Mouse (Mus musculus) kidney, embryonic 15.5 days (tissue): ENCODE results near the gene Lhx3. TPM values are rescaled to one million over a fixed set of nuclear protein-coding genes. Genes with fewer than 3 reads are reported as not detected.
A peak's percentile ranks its signal among the peaks of the same experiment; 100 is the strongest.

Experiments
- ATAC-seq: fragments of 200-750 bp; cut with Nextera tagmentation; replicated peaks from 2 replicates; pipeline ENCODE4 v1.8.0; 2017; ENCODE audit warnings: moderate TSS enrichment; ENCODE audit not compliant: low FRiP score
- H3K27ac ChIP-seq: fragments of 300-500 bp; sonication (generic); 2 replicates; pipeline ENCODE4 v1.5.1; 2015; ENCODE audit warnings: mild to moderate bottlenecking, inconsistent platforms
- H3K27me3 ChIP-seq: fragments of 300-500 bp; sonication (generic); 2 replicates; pipeline ENCODE4 v1.6.1; 2015; ENCODE audit warnings: inconsistent platforms
- H3K36me3 ChIP-seq: fragments of 300-500 bp; sonication (generic); 2 replicates; pipeline ENCODE4 v1.6.1; 2015; ENCODE audit warnings: inconsistent platforms
- H3K4me1 ChIP-seq: fragments of 300-500 bp; sonication (generic); 2 replicates; pipeline ENCODE4 v1.6.1; 2015; ENCODE audit warnings: inconsistent platforms
- H3K4me2 ChIP-seq: fragments of 300-500 bp; sonication (generic); 2 replicates; pipeline ENCODE4 v1.6.1; 2015; ENCODE audit warnings: moderate library complexity, mild to moderate bottlenecking, inconsistent platforms
- H3K4me3 ChIP-seq: fragments of 300-500 bp; sonication (generic); replicated peaks from 2 replicates; pipeline ENCODE4 v1.5.1; 2015; ENCODE audit warnings: mild to moderate bottlenecking, inconsistent platforms
- H3K9ac ChIP-seq: fragments of 300-500 bp; sonication (generic); 2 replicates; pipeline ENCODE4 v1.6.1; 2015; ENCODE audit warnings: mild to moderate bottlenecking, inconsistent platforms
- H3K9me3 ChIP-seq: fragments of 300-500 bp; sonication (generic); replicated peaks from 2 replicates; pipeline ENCODE4 v1.6.1; 2016; ENCODE audit warnings: inconsistent platforms
- WGBS: fragments of 180-500 bp; shearing (Covaris S2); methylation state at CpG from one replicate; pipeline ENCODE4 v1.1.7; 2015; ENCODE audit warnings: mixed read lengths; 5-methylcytosine and 5-hydroxymethylcytosine counted together
- polyA plus RNA-seq: library from polyadenylated mRNA; unstranded; fragments of >200 nt; fragmentation: Nextera tagmentation; extraction: Ambion mirVana; gene quantifications from 2 replicates; pipeline ENCODE4 v1.2.1, GENCODE M21; 2015

Gene Lhx3
- polyA plus RNA-seq, 1 experiment from 2014 or later: not detected

DNA sequence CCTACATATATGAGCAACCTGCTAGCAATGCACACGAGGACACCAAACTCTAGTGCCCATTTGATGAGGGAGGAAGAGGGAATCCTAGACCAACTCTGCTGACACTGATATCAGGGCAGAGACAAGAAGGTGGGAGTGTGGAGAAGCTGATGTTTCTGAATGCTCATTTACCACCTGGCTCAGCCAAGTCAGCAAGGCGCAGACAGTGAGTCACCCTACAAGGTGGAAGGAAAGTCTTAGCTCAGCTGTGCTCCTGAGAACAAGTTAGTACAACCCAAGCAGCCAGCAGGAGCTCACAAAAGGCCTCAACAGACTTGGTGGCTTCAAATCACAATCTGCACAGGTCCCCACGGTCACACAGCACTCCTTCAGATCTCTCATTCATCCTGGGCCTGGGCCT, 23.3 kb upstream of the Lhx3 start:
- Histone ChIP-seq H3K4me3 (no peak overlapping the region), H3K4me1 (peaks cover 6% of the 10 kb centered on the region), H3K36me3 (no peaks in the 10 kb centered on the region), H3K9ac (no peak overlapping the region), H3K9me3 (no peaks in the 10 kb centered on the region), H3K27ac (no peak overlapping the region), H3K27me3 (no peaks in the 10 kb centered on the region), H3K4me2 (no peak overlapping the region)
- ATAC-seq: no peak
- WGBS: 69% methylated on average over 3 of the region's 3 CpGs

DNA sequence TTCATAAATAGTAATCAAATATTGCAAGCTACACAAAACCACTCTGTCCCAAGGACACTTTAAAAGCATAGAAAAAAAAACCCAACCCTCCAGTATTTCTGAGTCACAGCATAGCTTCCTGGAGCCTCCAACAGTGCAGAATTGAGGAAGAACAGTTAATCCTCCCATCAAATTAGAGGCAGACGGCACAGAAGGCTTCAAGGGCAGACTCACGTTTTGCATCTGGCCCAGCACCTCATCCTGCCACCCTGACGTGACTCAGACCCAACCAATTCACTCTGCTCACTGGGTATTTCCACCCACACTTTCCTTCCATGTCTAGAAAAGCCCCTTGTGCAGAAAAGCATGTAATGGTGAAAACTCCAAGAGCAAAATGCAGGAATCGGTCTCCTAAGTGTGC, 22.2 kb upstream of the Lhx3 start:
- WGBS: 60% methylated on average over 4 of the region's 4 CpGs
- Histone ChIP-seq H3K36me3 (no peaks in the 10 kb centered on the region), H3K27ac (no peak overlapping the region), H3K4me3 (no peak overlapping the region), H3K4me1 (no peaks in the 10 kb centered on the region), H3K9ac (no peak overlapping the region), H3K9me3 (no peaks in the 10 kb centered on the region), H3K27me3 (no peaks in the 10 kb centered on the region), H3K4me2 (no peak overlapping the region)
- ATAC-seq: no peak

DNA sequence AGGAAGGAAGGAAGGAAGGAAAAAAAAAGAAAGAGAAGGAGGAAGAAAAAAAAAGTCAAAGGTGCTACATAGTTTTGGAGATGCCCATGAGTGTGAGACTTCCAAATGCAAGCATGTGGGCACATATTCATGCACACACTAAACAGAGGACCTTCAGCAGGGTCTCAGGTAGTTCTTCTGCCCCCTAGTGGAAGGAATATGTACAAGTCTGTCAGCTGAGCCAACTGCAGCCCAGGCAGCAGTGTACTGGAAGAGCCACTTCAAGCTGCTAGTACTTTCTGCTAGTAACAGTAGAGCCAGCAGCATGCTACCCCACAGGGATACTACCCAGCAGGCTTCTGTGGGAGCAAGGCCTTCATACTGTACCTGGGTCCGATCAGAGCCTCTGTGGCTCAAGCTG, 19.7 kb upstream of the Lhx3 start:
- no peaks in the 10 kb centered on the region for H3K4me1 ChIP-seq
- peak; percentile 66 for ATAC-seq
- peaks cover 20% of the 10 kb centered on the region for H3K36me3 ChIP-seq
- H3K4me2 ChIP-seq: no peak overlapping the region
- no peak overlapping the region for H3K9ac ChIP-seq
- H3K27me3 ChIP-seq: no peaks in the 10 kb centered on the region
- WGBS: 66% methylated on average over 1 of the region's 1 CpGs
- H3K27ac ChIP-seq: no peak overlapping the region
- H3K9me3 ChIP-seq: no peaks in the 10 kb centered on the region
- H3K4me3 ChIP-seq: no peak overlapping the region

DNA sequence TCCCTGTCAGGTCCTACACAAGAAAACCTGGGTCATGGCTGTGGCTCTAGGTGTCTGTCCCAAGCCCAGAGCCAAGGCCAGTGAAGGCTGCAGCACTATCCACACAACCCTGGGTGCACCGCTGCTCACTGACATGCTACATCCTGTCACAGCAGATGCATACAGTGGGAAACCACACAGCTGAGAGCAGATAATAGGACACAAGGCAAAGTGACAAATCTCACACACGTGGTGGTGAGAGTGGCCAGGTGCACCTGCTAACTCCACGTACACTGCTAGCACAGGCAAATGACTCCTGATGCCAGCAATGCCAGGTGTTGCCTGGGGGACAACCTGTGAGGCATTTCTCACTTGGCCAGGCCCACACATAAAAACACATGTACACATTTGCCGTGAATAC, 17.2 kb upstream of the Lhx3 start:
- H3K36me3 ChIP-seq: peaks cover 42% of the 10 kb centered on the region
- no peak overlapping the region for H3K9ac ChIP-seq
- H3K4me1 ChIP-seq: no peaks in the 10 kb centered on the region
- H3K9me3 ChIP-seq: no peaks in the 10 kb centered on the region
- no peak for ATAC-seq
- H3K27ac ChIP-seq: no peak overlapping the region
- WGBS: 89% methylated on average over 4 of the region's 4 CpGs
- no peak overlapping the region for H3K4me3 ChIP-seq
- H3K27me3 ChIP-seq: no peaks in the 10 kb centered on the region
- H3K4me2 ChIP-seq: no peak overlapping the region

DNA sequence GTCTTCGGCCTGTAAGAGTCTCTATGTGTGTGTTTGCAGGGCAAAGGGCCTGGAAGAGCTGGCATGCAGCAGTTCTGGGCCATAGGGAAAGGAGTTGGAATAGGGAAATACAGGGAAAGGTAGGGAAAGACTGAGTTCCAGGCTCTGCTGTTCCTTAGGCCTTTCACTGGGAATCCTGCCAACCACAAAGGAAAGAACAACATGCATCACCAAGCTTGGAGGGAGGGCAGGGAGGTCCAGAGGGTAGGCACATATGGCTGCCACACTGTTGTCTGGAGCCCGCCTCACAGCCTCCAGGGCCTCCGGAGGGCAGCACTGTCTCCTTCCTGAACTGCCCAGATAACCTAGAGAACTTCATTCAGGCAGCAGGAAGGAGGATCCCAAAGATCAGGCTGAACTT, 15.9 kb upstream of the Lhx3 start:
- 92% methylated on average over 3 of the region's 3 CpGs for WGBS
- Histone ChIP-seq H3K4me2 (no peak overlapping the region), H3K27ac (no peak overlapping the region), H3K27me3 (no peaks in the 10 kb centered on the region), H3K36me3 (peaks cover 55% of the 10 kb centered on the region), H3K4me1 (no peaks in the 10 kb centered on the region), H3K4me3 (no peak overlapping the region), H3K9ac (no peak overlapping the region), H3K9me3 (no peaks in the 10 kb centered on the region)
- no peak for ATAC-seq

DNA sequence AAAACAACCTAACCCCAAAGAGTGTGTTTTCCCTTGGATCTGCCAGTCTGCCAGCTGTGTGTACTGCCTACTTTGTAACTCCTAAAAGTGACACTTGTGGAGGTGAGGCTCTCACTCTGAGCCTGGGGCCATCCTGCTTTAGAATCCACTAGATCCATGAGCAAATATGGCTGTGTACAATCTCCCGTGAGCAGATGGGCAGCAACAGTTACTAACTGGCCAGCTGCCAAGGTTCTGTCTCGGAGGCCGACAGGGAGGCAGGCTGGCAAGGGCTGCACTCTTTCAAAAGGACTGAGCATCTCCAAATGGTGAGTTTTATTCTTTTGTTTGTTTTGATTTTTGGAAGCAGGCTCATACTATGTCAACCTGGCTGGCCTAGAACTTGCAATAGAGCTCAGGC, 6.4 kb upstream of the Lhx3 start:
- 44% methylated on average over 3 of the region's 3 CpGs for WGBS
- Histone ChIP-seq H3K36me3 (peaks cover 71% of the 10 kb centered on the region), H3K4me2 (no peak overlapping the region), H3K9ac (no peak overlapping the region), H3K4me1 (no peaks in the 10 kb centered on the region), H3K27me3 (no peaks in the 10 kb centered on the region), H3K9me3 (no peaks in the 10 kb centered on the region), H3K4me3 (no peak overlapping the region), H3K27ac (no peak overlapping the region)
- no peak for ATAC-seq

DNA sequence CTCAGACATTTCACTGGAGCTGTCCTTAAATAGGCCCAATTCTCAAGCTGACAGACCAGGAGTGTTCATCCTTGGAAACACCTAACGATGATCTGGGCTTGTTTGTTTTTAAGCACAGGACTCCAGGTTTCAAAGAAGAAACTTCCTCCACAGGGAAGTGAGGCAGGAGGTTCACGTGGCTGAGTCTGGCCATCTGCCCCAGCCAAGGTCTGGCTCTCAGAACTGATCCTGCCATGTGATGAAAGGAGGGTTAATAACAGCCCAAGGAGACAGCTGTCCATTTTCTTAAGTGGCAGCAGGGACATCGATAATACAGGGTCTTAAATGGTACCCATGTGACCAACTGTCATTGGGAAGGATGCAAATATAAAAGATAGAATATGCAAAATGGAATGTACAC, 1.5 kb upstream of the Lhx3 start:
- WGBS: 89% methylated on average over 3 of the region's 3 CpGs
- Histone ChIP-seq H3K27ac (no peak overlapping the region), H3K36me3 (peaks cover 42% of the 10 kb centered on the region), H3K4me3 (no peak overlapping the region), H3K4me1 (peaks cover 7% of the 10 kb centered on the region; the same call in 1 of the 2 replicates), H3K9ac (no peak overlapping the region), H3K4me2 (no peak overlapping the region), H3K27me3 (peaks cover 35% of the 10 kb centered on the region), H3K9me3 (no peaks in the 10 kb centered on the region)
- ATAC-seq: no peak

DNA sequence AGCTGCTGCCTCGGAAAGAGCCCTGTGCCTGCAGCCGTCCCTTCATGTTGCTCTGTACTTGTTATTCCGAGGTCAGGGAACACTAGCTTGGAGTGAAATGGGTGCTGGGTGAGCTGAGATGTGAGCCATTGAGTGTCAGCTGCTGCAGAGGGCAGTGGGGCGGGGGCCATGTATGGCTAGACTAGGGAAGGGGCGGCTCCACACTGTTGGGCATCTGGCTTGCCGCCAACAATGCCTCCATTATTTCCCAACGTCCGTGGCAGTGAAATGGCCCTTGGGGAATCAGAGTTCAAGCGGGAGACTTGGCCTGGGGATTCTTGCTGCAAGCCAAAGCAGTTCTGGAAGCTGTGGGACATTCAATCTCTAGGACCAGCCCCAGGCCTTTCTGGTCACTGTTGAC, 530 bp downstream of the Lhx3 start:
- no peak for ATAC-seq
- H3K27me3 ChIP-seq: peaks cover 55% of the 10 kb centered on the region
- peaks cover 12% of the 10 kb centered on the region for H3K4me1 ChIP-seq
- H3K4me3 ChIP-seq: no peak overlapping the region
- H3K9ac ChIP-seq: no peak overlapping the region
- WGBS: 6% methylated on average over 9 of the region's 9 CpGs
- H3K36me3 ChIP-seq: peaks cover 29% of the 10 kb centered on the region
- H3K9me3 ChIP-seq: no peaks in the 10 kb centered on the region
- no peak overlapping the region for H3K4me2 ChIP-seq
- no peak overlapping the region for H3K27ac ChIP-seq

DNA sequence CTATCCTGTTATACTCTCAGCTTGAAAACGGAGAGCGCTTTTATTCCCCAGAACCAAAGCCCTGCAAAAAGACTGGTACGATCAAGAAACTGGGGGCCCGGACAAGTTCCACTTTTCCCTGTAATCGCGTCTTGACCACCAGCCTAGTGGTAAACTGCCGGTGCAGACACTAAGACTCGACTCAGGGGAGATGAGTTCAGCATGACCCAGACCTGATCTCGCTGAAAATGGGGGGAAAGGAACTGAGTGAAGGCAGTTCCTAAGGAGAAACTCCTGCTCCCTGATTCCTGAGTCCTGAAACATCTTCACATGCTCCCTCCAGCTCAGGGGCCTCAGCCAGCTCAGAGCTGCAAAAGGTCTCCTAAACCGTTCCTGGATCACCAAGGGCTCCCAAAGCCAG, 2.3 kb downstream of the Lhx3 start:
- H3K36me3 ChIP-seq: peaks cover 12% of the 10 kb centered on the region
- peaks cover 73% of the 10 kb centered on the region for H3K27me3 ChIP-seq
- H3K9me3 ChIP-seq: no peaks in the 10 kb centered on the region
- 8% methylated on average over 10 of the region's 10 CpGs for WGBS
- H3K9ac ChIP-seq: no peak overlapping the region
- ATAC-seq: no peak
- H3K4me1 ChIP-seq: peaks cover 19% of the 10 kb centered on the region
- H3K27ac ChIP-seq: no peak overlapping the region
- H3K4me2 ChIP-seq: no peak overlapping the region
- no peak overlapping the region for H3K4me3 ChIP-seq

DNA sequence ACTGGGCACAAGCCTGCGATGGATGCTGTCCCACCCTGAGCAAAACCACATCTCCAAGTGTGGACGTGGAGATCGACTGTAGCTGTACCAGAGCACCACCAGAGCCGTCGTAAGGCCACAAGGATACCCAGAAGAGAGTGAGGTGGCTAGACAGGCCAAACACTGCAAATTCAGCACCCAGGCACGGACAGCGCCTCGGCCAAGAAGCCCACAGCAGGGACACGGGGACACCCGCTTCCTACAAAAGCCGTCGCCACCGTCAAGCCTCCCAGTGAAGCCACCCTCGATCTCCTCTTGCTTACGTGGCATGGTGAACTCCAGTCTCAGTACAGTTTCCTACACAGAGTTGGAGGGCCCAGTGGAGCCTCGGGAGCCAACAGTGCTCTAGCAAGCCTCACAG, 3.0 kb downstream of the Lhx3 start:
- WGBS: 1% methylated on average over 16 of the region's 16 CpGs
- Histone ChIP-seq H3K9ac (no peak overlapping the region), H3K4me3 (no peak overlapping the region), H3K9me3 (no peaks in the 10 kb centered on the region), H3K27ac (no peak overlapping the region), H3K4me1 (peaks cover 23% of the 10 kb centered on the region), H3K36me3 (peaks cover 6% of the 10 kb centered on the region), H3K4me2 (no peak overlapping the region), H3K27me3 (peaks cover 79% of the 10 kb centered on the region)
- ATAC-seq: no peak

DNA sequence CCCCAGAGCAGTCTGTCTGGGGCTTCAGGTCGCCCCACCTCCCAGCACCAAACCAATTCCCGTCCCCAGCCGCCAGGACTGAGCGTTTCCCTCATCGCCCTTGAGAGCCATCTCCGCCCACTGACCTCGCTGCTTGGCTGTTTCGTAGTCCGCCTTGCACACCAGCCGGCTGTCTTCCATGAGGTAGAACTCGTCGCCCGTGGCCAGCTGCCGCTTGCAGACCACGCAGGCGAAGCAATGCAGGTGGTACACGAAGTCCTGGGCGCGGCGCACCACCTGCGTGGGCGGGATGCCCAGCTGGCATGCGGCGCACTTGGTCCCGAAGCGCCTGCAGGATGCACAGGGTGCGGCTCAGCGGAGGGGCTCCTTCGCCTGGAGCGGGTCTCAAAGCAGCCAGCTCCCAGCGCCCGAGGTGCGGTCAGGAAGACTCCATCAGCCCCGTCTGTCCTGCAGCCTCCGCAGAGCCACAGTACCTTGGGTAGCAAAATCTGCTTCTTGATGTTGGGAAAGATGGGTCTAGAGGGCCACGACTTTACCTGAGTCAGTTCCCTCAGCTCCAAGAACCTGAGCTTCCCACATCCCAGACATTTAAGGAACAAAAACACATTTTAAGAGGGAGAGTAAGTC, 5.1 kb downstream of the Lhx3 start:
- Histone ChIP-seq H3K27ac (no peak overlapping the region), H3K4me1 (peaks cover 41% of the 10 kb centered on the region), H3K4me2 (no peak overlapping the region), H3K4me3 (0 out of 2 replicates have a peak overlapping the region, but pooled peaks have one; percentile 15), H3K9ac (no peak overlapping the region), H3K9me3 (no peaks in the 10 kb centered on the region), H3K27me3 (peaks cover 100% of the 10 kb centered on the region), H3K36me3 (no peaks in the 10 kb centered on the region)
- WGBS: under 1% methylated on average over 36 of the region's 36 CpGs
- no peak for ATAC-seq

DNA sequence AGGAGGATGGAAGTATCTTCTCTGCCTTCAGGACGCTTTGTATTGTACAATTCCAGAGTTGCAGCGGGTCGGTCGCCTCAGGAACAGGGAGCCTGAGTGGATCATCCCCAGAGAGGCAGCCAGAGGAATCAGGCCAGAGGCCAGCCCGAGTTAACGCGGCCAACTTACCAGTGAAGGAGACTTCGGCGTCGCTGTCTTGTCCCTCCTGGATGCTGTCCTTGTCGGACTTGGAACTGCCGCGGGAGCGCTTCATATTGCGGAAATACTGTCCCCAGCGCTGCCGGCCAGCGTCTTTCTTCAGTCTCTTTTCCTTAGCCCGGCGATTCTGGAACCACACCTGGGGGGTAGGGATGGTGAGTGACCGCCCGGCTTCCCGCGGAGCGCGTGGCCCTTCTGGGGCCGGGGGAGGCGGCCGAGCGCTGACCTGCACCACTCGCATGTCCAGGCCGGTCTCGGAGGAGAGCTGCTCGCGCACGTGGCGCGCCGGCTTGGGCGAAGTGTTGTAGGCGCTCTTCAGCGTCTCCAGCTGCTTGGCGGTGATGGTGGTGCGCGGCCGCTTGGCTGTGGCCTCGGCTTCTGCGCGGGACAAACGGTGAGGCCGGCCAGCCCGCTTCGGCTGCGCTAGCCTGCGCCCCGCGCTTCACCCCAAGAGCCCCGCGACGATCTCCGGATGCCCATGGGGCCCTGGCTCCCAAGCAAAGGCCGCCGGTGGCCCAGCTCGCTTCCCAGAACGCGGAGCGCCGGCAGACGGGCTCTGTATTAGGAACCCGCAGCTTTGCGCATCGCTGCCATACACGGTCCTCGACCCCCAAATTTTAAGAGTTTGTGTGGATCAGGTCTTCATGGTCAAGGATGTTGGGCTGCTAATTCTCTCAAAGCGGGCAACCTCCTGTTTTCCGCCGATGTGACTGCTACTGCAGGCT, 5.9 kb downstream of the Lhx3 start:
- H3K36me3 ChIP-seq: no peaks in the 10 kb centered on the region
- H3K4me1 ChIP-seq: peaks cover 45% of the 10 kb centered on the region
- peaks cover 100% of the 10 kb centered on the region for H3K27me3 ChIP-seq
- WGBS: under 1% methylated on average over 77 of the region's 77 CpGs
- peak overlapping the region; percentile 15 for H3K4me3 ChIP-seq
- ATAC-seq: no peak
- peak overlapping the region; percentile 43 for H3K4me2 ChIP-seq
- H3K9me3 ChIP-seq: no peaks in the 10 kb centered on the region
- H3K9ac ChIP-seq: no peak overlapping the region
- no peak overlapping the region for H3K27ac ChIP-seq
